Mouse (Mus musculus): ENCODE results near the gene Cep112. TPM values are rescaled to one million over a fixed set of nuclear protein-coding genes. Genes with fewer than 3 reads are reported as not detected.

Gene Cep112
- polyA plus RNA-seq, 2 experiments = 0.76 to 1.7 TPM

DNA sequence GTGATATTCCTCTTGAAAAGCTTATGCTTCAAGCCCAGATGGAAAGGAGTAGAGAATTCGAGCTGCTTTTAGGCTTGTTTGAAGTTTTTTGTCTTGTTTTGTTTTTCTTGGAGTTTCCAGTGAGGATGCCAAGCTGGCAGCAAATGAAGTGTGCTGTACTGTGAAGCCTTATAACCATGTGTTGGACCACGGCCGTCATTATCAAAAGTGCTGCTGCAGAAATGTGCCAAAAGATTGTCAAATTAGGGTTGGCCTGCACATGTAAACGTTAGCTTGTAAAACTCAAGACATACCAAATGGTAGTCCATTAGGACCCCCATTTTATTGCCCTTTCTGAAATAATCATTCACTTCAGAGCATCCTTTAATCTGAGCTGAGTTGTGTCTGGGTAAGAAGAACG lies 137.1 kb downstream of the Cep112 start:
- ATAC-seq (ENCODE audit: insufficient read depth) = no peak
- H3K9ac ChIP-seq (replicated peaks) = no peak overlapping the region
- TF ChIP-seq CTCF (IDR thresholded peaks at IDR 0.05; ENCODE audit: low read depth) (no peak), EP300 (IDR thresholded peaks at IDR 0.05; ENCODE audit: low read depth) (no peak)
- no peak overlapping the region for H3K4me3 ChIP-seq (ENCODE audit: insufficient read depth in 1 of 2, low read depth in 2 of 2, low read length in 2 of 2)
- DNase-seq (ENCODE audit: low read depth in 3 of 3, low spot score in 3 of 3) = no peak
- WGBS (ENCODE audit: insufficient replicate concordance) = 58% methylated on average over 5 of the region's 5 CpGs
- H3K36me3 ChIP-seq (replicated peaks; ENCODE audit: control insufficient read depth, insufficient read depth, low read depth) = no peaks in the 10 kb centered on the region
- no peaks in the 10 kb centered on the region for H3K4me1 ChIP-seq (replicated peaks; ENCODE audit: control insufficient read depth in 2 of 2, insufficient read depth in 2 of 2, low read length in 1 of 2)
- H3K4me2 ChIP-seq (ENCODE audit: low read depth) = no peak overlapping the region
- H3K27ac ChIP-seq = no peak overlapping the region
- no peaks in the 10 kb centered on the region for H3K9me3 ChIP-seq (ENCODE audit: control insufficient read depth, low read length)
- no peaks in the 10 kb centered on the region for H3K27me3 ChIP-seq (ENCODE audit: control insufficient read depth, insufficient read depth, low read length)

DNA sequence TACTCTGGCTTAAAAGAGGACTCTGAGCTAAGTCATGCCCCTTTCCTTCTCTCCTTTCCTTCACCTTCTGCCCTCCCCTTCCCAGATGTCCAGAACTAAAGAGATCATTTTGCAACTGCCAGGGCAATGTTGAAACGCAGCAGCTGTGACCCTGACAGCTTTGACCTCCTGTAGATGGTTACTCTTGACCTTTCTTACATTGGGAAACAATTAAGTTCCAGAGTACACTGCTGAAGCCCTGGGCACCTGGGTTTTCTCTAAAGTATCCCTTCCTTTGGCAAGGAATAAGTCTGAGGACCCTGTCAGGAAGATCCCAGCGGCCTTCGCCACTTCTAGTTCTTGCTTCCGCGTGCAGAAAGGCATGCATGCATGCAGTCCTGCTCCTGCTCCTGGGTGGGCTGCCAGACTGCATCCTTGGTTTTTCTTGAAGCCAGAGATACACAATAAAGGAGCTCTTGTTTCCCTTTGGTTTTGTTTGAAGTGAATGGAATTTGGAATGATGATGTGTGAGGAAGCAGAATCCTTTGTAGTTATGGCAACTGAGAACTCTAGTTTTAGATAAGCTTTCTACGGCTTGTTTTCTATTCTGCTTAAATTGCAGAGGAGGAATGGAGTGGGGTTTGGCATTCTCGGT lies 161.7 kb downstream of the Cep112 start:
- ATAC-seq (ENCODE audit: insufficient read depth) (no peak), DNase-seq (ENCODE audit: low read depth in 3 of 3, low spot score in 3 of 3) (no peak)
- no peaks in the 10 kb centered on the region for H3K36me3 ChIP-seq (replicated peaks; ENCODE audit: control insufficient read depth, insufficient read depth, low read depth)
- H3K9me3 ChIP-seq (ENCODE audit: control insufficient read depth, low read length) = no peaks in the 10 kb centered on the region
- H3K27me3 ChIP-seq (ENCODE audit: control insufficient read depth, insufficient read depth, low read length) = no peaks in the 10 kb centered on the region
- no peaks in the 10 kb centered on the region for H3K4me1 ChIP-seq (replicated peaks; ENCODE audit: control insufficient read depth in 2 of 2, insufficient read depth in 2 of 2, low read length in 1 of 2)
- H3K4me3 ChIP-seq (ENCODE audit: insufficient read depth in 1 of 2, low read depth in 2 of 2, low read length in 2 of 2) = no peak overlapping the region
- no peak overlapping the region for H3K27ac ChIP-seq
- no peak overlapping the region for H3K9ac ChIP-seq (replicated peaks)
- H3K4me2 ChIP-seq (ENCODE audit: low read depth) = no peak overlapping the region
- WGBS (ENCODE audit: insufficient replicate concordance) = 59% methylated on average over 7 of the region's 7 CpGs
- no peak for TF ChIP-seq EP300 (IDR thresholded peaks at IDR 0.05; ENCODE audit: low read depth)
- TF ChIP-seq CTCF (IDR thresholded peaks at IDR 0.05; ENCODE audit: low read depth) = no peak

DNA sequence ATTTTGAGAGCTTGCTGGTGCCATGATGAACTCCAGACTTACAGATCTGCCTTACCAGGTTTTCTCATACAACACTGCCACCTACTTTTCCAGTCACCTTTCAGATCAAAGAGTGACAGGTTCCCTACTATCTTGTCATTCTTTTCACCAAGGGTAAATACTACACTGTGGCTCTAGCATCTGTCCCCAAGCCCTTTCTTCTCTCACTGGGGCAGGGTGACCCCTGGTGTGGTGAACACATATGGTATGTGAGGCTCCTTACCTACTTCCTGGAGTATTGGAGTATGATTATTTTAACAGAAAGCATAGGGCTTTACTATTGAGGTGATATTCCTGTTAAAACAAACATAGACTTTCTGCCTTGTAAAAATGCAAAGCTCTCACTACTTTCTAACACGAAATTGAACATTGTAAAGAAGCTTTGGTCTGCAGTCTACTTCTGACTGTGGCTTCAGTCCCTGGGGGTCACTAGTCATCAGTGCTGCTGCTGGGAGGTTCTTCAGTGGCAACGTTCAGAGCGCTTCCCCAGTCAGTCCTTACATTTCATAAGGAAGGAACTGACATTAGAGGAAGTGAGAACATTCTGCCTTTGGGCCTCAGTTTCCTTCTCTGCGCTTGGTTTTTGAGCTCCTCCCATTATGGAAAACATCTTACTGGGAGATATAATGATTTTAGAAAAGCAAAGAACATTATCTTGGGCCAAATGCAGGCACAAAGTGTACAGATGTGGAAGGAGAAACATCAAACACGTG lies 168.4 kb downstream of the Cep112 start:
- Histone ChIP-seq H3K4me2 (ENCODE audit: low read depth) (no peak overlapping the region), H3K27ac (no peak overlapping the region), H3K36me3 (replicated peaks; ENCODE audit: control insufficient read depth, insufficient read depth, low read depth) (no peaks in the 10 kb centered on the region), H3K4me3 (ENCODE audit: insufficient read depth in 1 of 2, low read depth in 2 of 2, low read length in 2 of 2) (no peak overlapping the region), H3K4me1 (replicated peaks; ENCODE audit: control insufficient read depth in 2 of 2, insufficient read depth in 2 of 2, low read length in 1 of 2) (no peaks in the 10 kb centered on the region), H3K27me3 (ENCODE audit: control insufficient read depth, insufficient read depth, low read length) (no peaks in the 10 kb centered on the region), H3K9ac (replicated peaks) (no peak overlapping the region), H3K9me3 (ENCODE audit: control insufficient read depth, low read length) (no peaks in the 10 kb centered on the region)
- WGBS (ENCODE audit: insufficient replicate concordance) = 24% methylated on average over 5 of the region's 5 CpGs
- ATAC-seq (ENCODE audit: insufficient read depth) (no peak), DNase-seq (ENCODE audit: low read depth in 3 of 3, low spot score in 3 of 3) (no peak)
- TF ChIP-seq CTCF (IDR thresholded peaks at IDR 0.05; ENCODE audit: low read depth) (no peak), EP300 (IDR thresholded peaks at IDR 0.05; ENCODE audit: low read depth) (no peak)

DNA sequence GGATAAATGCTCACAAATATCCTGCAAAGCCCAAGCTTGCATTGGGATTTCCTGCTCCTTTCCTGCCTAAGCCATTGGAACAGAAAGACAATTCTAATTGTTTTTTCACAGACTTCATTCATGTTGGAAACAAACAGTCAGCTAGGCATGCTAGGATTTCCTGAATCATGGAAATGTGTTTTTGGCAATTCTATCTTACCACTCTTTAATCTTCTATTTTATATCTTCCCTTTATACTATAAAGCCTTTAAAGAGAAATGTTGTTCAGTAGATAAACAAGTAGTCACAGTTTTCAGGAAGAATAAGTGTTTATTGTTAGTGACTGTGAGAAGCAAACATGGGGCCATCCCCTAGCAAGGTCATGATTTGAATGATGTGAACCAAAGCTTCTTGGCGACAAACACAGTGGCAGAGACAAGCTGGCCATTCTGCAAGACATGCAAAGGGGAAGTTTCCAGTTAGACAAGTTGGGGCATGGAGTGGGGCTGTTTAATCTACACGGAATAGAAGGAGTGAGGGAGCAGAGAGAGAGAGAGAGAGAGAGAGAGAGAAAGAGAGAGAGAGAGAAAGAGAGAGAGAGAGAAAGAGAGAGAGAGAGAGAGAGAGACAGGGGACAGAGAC lies 169.1 kb downstream of the Cep112 start:
- Histone ChIP-seq H3K27ac (no peak overlapping the region), H3K4me1 (replicated peaks; ENCODE audit: control insufficient read depth in 2 of 2, insufficient read depth in 2 of 2, low read length in 1 of 2) (no peaks in the 10 kb centered on the region), H3K9me3 (ENCODE audit: control insufficient read depth, low read length) (no peaks in the 10 kb centered on the region), H3K4me3 (ENCODE audit: insufficient read depth in 1 of 2, low read depth in 2 of 2, low read length in 2 of 2) (no peak overlapping the region), H3K4me2 (ENCODE audit: low read depth) (no peak overlapping the region), H3K27me3 (ENCODE audit: control insufficient read depth, insufficient read depth, low read length) (no peaks in the 10 kb centered on the region), H3K9ac (replicated peaks) (no peak overlapping the region), H3K36me3 (replicated peaks; ENCODE audit: control insufficient read depth, insufficient read depth, low read depth) (no peaks in the 10 kb centered on the region)
- DNase-seq (ENCODE audit: low read depth in 3 of 3, low spot score in 3 of 3) (no peak), ATAC-seq (ENCODE audit: insufficient read depth) (no peak)
- TF ChIP-seq EP300 (IDR thresholded peaks at IDR 0.05; ENCODE audit: low read depth) (no peak), CTCF (IDR thresholded peaks at IDR 0.05; ENCODE audit: low read depth) (no peak)
- 21% methylated on average over 2 of the region's 2 CpGs for WGBS (ENCODE audit: insufficient replicate concordance)

DNA sequence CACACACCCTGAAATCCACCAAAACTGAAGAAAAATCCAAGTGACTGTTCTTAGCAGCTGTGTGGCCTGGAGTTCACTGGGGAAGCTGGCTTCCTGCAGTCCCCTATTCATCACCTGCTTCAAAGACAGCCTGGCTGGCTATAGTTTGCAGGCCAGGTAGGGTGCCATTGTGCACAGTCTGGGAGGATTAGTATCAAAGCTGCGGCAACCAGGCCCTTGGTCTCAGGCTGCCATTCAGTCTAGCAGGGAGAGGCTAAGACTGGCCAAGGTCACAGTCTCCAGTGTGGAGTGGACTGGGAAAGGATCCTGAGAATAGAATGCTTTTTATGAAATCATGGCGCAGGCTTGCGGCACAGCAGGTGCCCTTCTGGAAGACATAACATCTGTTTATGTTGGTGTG lies 180.3 kb downstream of the Cep112 start:
- no peak overlapping the region for H3K4me2 ChIP-seq (ENCODE audit: low read depth)
- TF ChIP-seq EP300 (IDR thresholded peaks at IDR 0.05; ENCODE audit: low read depth) (no peak), CTCF (IDR thresholded peaks at IDR 0.05; ENCODE audit: low read depth) (no peak)
- no peak for DNase-seq (ENCODE audit: low read depth in 3 of 3, low spot score in 3 of 3)

More for the DNA sequence above, 180.3 kb downstream of the Cep112 start:
- Histone ChIP-seq H3K27me3 (ENCODE audit: control insufficient read depth, insufficient read depth, low read length) (no peaks in the 10 kb centered on the region), H3K36me3 (replicated peaks; ENCODE audit: control insufficient read depth, insufficient read depth, low read depth) (no peaks in the 10 kb centered on the region), H3K27ac (no peak overlapping the region), H3K9ac (replicated peaks) (no peak overlapping the region), H3K4me1 (replicated peaks; ENCODE audit: control insufficient read depth in 2 of 2, insufficient read depth in 2 of 2, low read length in 1 of 2) (no peaks in the 10 kb centered on the region), H3K4me3 (ENCODE audit: insufficient read depth in 1 of 2, low read depth in 2 of 2, low read length in 2 of 2) (no peak overlapping the region), H3K9me3 (ENCODE audit: control insufficient read depth, low read length) (no peaks in the 10 kb centered on the region)
- WGBS (ENCODE audit: insufficient replicate concordance) = 73% methylated on average over 3 of the region's 3 CpGs
- ATAC-seq (ENCODE audit: insufficient read depth) = no peak

Measured in liver, embryonic 14.5 days (tissue).